Mouse (Mus musculus): ENCODE measurements around the gene Clta. TPM values are rescaled to one million over a fixed set of nuclear protein-coding genes. Genes with fewer than 3 reads are reported as not detected.

Gene Clta
- polyA plus RNA-seq, 1 experiment from 2014 or later: 194 TPM

DNA sequence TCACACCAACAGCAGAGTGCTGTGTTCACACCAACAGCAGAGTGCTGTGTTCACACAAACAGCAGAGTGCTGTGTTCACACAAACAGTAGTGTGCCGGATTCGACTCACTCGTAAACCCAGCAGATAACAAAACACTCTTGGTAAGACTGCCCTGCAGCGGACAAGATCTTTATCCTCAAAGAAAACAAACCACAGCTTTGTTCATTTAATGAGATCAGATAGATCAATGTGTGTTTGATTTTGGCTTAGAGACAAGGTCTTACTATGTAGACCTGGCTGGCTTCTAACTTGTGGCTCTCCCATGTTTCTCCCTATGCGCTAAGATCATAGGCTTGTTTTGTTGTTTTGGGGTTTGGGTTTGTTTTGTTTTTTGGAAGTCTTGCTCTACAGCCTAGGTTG lies 41.8 kb downstream of the Clta start:
- ATAC-seq (ENCODE audit: low FRiP score, low TSS enrichment) (no peak), DNase-seq (ENCODE audit: low spot score) (no peak)
- Histone ChIP-seq H3K4me3 (ENCODE audit: low read depth, low read length) (no peak overlapping the region), H3K9ac (ENCODE audit: low read length) (no peak overlapping the region), H3K9me3 (ENCODE audit: control insufficient read depth, low read length) (no peaks in the 10 kb centered on the region), H3K4me2 (replicated peaks; ENCODE audit: low read depth) (no peak overlapping the region), H3K27ac (replicated peaks) (no peak overlapping the region), H3K27me3 (ENCODE audit: control insufficient read depth, insufficient read depth, low read length) (no peaks in the 10 kb centered on the region), H3K36me3 (ENCODE audit: control insufficient read depth, insufficient read depth, low read length) (peaks cover 8% of the 10 kb centered on the region; the same call in 1 of the 2 replicates), H3K4me1 (replicated peaks; ENCODE audit: control insufficient read depth, insufficient read depth) (no peaks in the 10 kb centered on the region)
- 63% methylated on average over 5 of the region's 5 CpGs for WGBS
- TF ChIP-seq CTCF (IDR thresholded peaks at IDR 0.05; ENCODE audit: low read depth): no peak
- TF ChIP-seq EP300 (optimal IDR thresholded peaks at IDR 0.05): no peak

- Histone ChIP-seq H3K4me3 (ENCODE audit: low read depth, low read length) (no peak overlapping the region), H3K27ac (replicated peaks) (no peak overlapping the region), H3K9me3 (ENCODE audit: control insufficient read depth, low read length) (no peaks in the 10 kb centered on the region), H3K27me3 (ENCODE audit: control insufficient read depth, insufficient read depth, low read length) (no peaks in the 10 kb centered on the region), H3K36me3 (ENCODE audit: control insufficient read depth, insufficient read depth, low read length) (no peaks in the 10 kb centered on the region; the same call in 1 of the 2 replicates), H3K4me2 (replicated peaks; ENCODE audit: low read depth) (no peak overlapping the region), H3K9ac (ENCODE audit: low read length) (no peak overlapping the region), H3K4me1 (replicated peaks; ENCODE audit: control insufficient read depth, insufficient read depth) (no peaks in the 10 kb centered on the region)
- DNase-seq (ENCODE audit: low spot score) (no peak), ATAC-seq (ENCODE audit: low FRiP score, low TSS enrichment) (peak; percentile 65; the same call in 1 of the 2 replicates)
- TF ChIP-seq EP300 (optimal IDR thresholded peaks at IDR 0.05) (no peak), CTCF (IDR thresholded peaks at IDR 0.05; ENCODE audit: low read depth) (no peak)
- WGBS: 83% methylated on average over 5 of the region's 5 CpGs
Observed at GRCm38 (mm10) chr4:44049812-44050211, 45.6 kb downstream of the Clta start.

- DNase-seq (ENCODE audit: low spot score): no peak
Observed at GRCm38 (mm10) chr4:44059674-44060073, 55.4 kb downstream of the Clta start.

DNA sequence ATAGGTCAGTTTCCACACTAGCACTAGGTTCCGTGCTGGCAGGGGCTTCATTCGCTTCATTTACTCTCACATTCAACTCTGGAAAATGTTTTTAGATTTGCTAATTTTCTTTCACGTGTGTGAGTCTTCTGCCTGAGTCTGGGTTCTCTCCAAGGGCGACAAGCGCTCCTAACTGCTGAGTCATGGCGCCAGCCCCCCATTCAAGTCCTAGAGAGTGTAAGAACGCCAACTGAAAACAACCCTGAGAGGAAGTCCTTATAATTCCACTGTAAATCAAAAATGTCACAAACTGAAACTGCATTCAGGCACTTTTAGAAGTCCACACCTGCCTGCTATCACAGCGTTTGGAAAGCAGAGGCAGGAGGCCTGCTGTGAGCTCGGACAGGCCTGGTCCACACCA lies 57.8 kb downstream of the Clta start:
- Histone ChIP-seq H3K4me2 (replicated peaks; ENCODE audit: low read depth) (no peak overlapping the region), H3K27me3 (ENCODE audit: control insufficient read depth, insufficient read depth, low read length) (no peaks in the 10 kb centered on the region), H3K9ac (ENCODE audit: low read length) (no peak overlapping the region), H3K4me3 (ENCODE audit: low read depth, low read length) (no peak overlapping the region), H3K4me1 (replicated peaks; ENCODE audit: control insufficient read depth, insufficient read depth) (no peaks in the 10 kb centered on the region), H3K9me3 (ENCODE audit: control insufficient read depth, low read length) (no peaks in the 10 kb centered on the region), H3K36me3 (ENCODE audit: control insufficient read depth, insufficient read depth, low read length) (peaks cover 6% of the 10 kb centered on the region; the same call in 1 of the 2 replicates), H3K27ac (replicated peaks) (no peak overlapping the region)
- ATAC-seq (ENCODE audit: low FRiP score, low TSS enrichment) (no peak), DNase-seq (ENCODE audit: low spot score) (no peak)
- 55% methylated on average over 9 of the region's 9 CpGs for WGBS
- TF ChIP-seq CTCF (IDR thresholded peaks at IDR 0.05; ENCODE audit: low read depth): no peak
- TF ChIP-seq EP300 (optimal IDR thresholded peaks at IDR 0.05): no peak

More at GRCm38 (mm10) chr4:44059674-44060073, 55.4 kb downstream of the Clta start:
- H3K27me3 ChIP-seq (ENCODE audit: control insufficient read depth, insufficient read depth, low read length): no peaks in the 10 kb centered on the region
- ATAC-seq (ENCODE audit: low FRiP score, low TSS enrichment): no peak
- H3K4me2 ChIP-seq (replicated peaks; ENCODE audit: low read depth): no peak overlapping the region
- no peak overlapping the region for H3K4me3 ChIP-seq (ENCODE audit: low read depth, low read length)
- no peaks in the 10 kb centered on the region for H3K4me1 ChIP-seq (replicated peaks; ENCODE audit: control insufficient read depth, insufficient read depth)
- H3K9me3 ChIP-seq (ENCODE audit: control insufficient read depth, low read length): no peaks in the 10 kb centered on the region
- no peak for TF ChIP-seq EP300 (optimal IDR thresholded peaks at IDR 0.05)
- no peak for TF ChIP-seq CTCF (IDR thresholded peaks at IDR 0.05; ENCODE audit: low read depth)
- WGBS: 86% methylated on average over 13 of the region's 13 CpGs
- no peak overlapping the region for H3K9ac ChIP-seq (ENCODE audit: low read length)
- peaks cover 6% of the 10 kb centered on the region; the same call in 1 of the 2 replicates for H3K36me3 ChIP-seq (ENCODE audit: control insufficient read depth, insufficient read depth, low read length)
- no peak overlapping the region for H3K27ac ChIP-seq (replicated peaks)

DNA sequence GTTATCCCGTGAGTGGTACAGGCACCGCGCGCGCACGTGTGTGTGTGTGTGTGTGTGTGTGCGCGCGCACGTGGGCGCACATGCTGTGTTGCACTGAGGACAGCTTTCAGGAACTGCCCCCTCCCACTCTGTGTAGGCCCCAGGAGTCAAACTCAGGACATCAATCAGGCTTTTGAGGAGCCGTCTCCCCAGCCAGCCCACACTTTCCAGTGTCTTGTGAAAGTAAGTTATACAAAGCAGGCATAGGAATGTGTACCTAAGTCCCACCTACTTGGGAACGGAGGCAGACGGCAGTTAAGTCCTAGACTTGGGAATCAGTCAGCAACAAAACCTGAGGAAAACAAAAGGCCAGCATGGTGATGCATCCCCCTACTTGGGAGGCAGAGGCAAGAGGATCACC lies 58.6 kb downstream of the Clta start:
- Histone ChIP-seq H3K4me3 (ENCODE audit: low read depth, low read length) (no peak overlapping the region), H3K36me3 (ENCODE audit: control insufficient read depth, insufficient read depth, low read length) (peaks cover 4% of the 10 kb centered on the region; the same call in 1 of the 2 replicates), H3K9me3 (ENCODE audit: control insufficient read depth, low read length) (no peaks in the 10 kb centered on the region), H3K9ac (ENCODE audit: low read length) (no peak overlapping the region), H3K27ac (replicated peaks) (no peak overlapping the region), H3K4me2 (replicated peaks; ENCODE audit: low read depth) (no peak overlapping the region), H3K27me3 (ENCODE audit: control insufficient read depth, insufficient read depth, low read length) (no peaks in the 10 kb centered on the region), H3K4me1 (replicated peaks; ENCODE audit: control insufficient read depth, insufficient read depth) (no peaks in the 10 kb centered on the region)
- no peak for ATAC-seq (ENCODE audit: low FRiP score, low TSS enrichment)
- TF ChIP-seq EP300 (optimal IDR thresholded peaks at IDR 0.05) (no peak), CTCF (IDR thresholded peaks at IDR 0.05; ENCODE audit: low read depth) (no peak)
- 76% methylated on average over 14 of the region's 14 CpGs for WGBS
- no peak for DNase-seq (ENCODE audit: low spot score)

DNA sequence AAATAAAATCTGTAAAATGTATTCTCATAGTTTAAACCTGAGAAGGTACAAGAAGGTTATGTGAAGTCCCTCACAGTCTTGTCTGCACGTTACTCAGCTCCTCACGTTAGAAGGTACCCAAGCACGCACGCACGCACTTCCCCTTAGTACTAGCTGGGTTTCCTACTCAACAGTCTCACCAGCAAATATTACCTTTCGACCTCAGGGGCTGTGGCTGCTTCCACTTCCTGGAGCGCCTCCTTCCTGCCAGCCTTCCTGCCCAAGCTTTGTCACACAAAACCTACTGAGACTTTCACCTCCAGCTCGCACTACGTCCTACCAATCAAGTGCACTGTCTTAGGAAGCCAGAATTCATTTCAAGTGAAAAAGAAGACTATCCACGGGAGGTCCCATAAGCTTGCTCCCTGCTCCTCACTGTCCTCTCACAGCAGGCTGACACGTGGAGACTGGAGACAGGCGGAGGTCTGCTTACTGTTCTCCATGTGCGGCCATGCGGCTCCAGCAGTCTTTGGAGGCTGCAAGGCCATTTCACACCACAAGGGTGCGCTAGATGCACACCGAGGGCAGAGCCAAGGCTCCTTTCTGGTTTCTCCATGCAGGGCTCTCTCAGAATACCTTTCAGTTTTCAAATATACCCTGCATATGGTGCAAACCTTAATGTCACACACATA lies 61.2 kb downstream of the Clta start:
- peak overlapping the region; percentile 70 for H3K27ac ChIP-seq (replicated peaks)
- ATAC-seq (ENCODE audit: low FRiP score, low TSS enrichment) (peak; percentile 90), DNase-seq (ENCODE audit: low spot score) (peak; percentile 95)
- H3K36me3 ChIP-seq (ENCODE audit: control insufficient read depth, insufficient read depth, low read length): no peaks in the 10 kb centered on the region
- H3K9ac ChIP-seq (ENCODE audit: low read length): no peak overlapping the region
- H3K27me3 ChIP-seq (ENCODE audit: control insufficient read depth, insufficient read depth, low read length): no peaks in the 10 kb centered on the region
- no peaks in the 10 kb centered on the region for H3K9me3 ChIP-seq (ENCODE audit: control insufficient read depth, low read length)
- no peak overlapping the region for H3K4me3 ChIP-seq (ENCODE audit: low read depth, low read length)
- H3K4me2 ChIP-seq (replicated peaks; ENCODE audit: low read depth): peak overlapping the region; percentile 27
- peak; percentile 99 for TF ChIP-seq CTCF (IDR thresholded peaks at IDR 0.05; ENCODE audit: low read depth)
- TF ChIP-seq EP300 (optimal IDR thresholded peaks at IDR 0.05): no peak
- no peaks in the 10 kb centered on the region for H3K4me1 ChIP-seq (replicated peaks; ENCODE audit: control insufficient read depth, insufficient read depth)
- WGBS: 25% methylated on average over 16 of the region's 16 CpGs
